In genomic region chr2:76266622-76267021, GRCm38 (mm10) we compare ENCODE assay signal across 23 mouse cellular contexts.
A peak's percentile ranks its signal among the peaks of the same experiment; 100 is the strongest.
DNase-seq lines count a peak whose midpoint lies in the region; ATAC-seq and TF ChIP-seq lines count a peak whose summit lies in the region.
"Had no signal": no experiment of that assay in that cellular context is flagged by ENCODE, and none has a peak within 500 bp of the region (broad histone marks: within the 10 kb centered on the region; RNA-seq: fewer than 3 reads in every experiment).

No protein-coding gene starts in this region.

- ATAC-seq in heart, embryonic 13.5 days (ENCODE audit: extremely low read depth, insufficient number of reproducible peaks, low FRiP score, low TSS enrichment), result no peak
- ATAC-seq in lung, embryonic 14.5 days (ENCODE audit: insufficient read depth), result peak; percentile 38; the same call in 1 of the 2 replicates
- no peak for ATAC-seq in activated CD4-positive, CD25-positive, alpha-beta regulatory T cell, adult 4 months
- ATAC-seq: forebrain, embryonic 13.5 days; hindbrain, embryonic 16.5 days had no signal

- WGBS in heart, embryonic 13.5 days, result 79% methylated on average over 10 of the region's 10 CpGs
- 72% methylated on average over 10 of the region's 10 CpGs for WGBS in lung, embryonic 14.5 days

- no peak overlapping the region for H3K4me2 ChIP-seq in heart, embryonic 13.5 days
- no peak overlapping the region for H3K4me2 ChIP-seq in lung, embryonic 14.5 days
- H3K4me2 ChIP-seq: embryonic facial prominence, embryonic 15.5 days; forebrain, embryonic 13.5 days; heart, embryonic 11.5 days had no signal

- DNase-seq in heart, postnatal 25 days (ENCODE audit: low spot score), result no peak
- DNase-seq in lung, embryonic 14.5 days, result peak; percentile 54
- DNase-seq in lung, adult 18-20 months, result no peak
- DNase-seq in brain, adult 2 months (ENCODE audit: low read depth, low spot score), result peak; percentile 65
- peak; percentile 33 to 44 for DNase-seq in layer of hippocampus, postnatal 36 days
- DNase-seq in heart, adult 8-10 months (ENCODE audit: low spot score), result no peak
- DNase-seq: cerebellum, adult 11 months; cerebellum, postnatal 14 days; embryo, embryonic 11 days; gastrocnemius, postnatal 25 days; heart, postnatal 36 days; kidney, adult 11 months; liver; lung, adult 2 months; thymus, adult 18-20 months had no signal

- 0 out of 2 replicates have a peak overlapping the region, but pooled peaks have one; percentile 39 for H3K27ac ChIP-seq in heart, embryonic 13.5 days (replicated peaks)
- no peak overlapping the region for H3K27ac ChIP-seq in lung, embryonic 14.5 days (ENCODE audit: low read depth)
- H3K27ac ChIP-seq: embryonic facial prominence, embryonic 15.5 days; forebrain, embryonic 13.5 days; kidney, postnatal 0 days; left cerebral cortex, adult 2 months had no signal

- intact Hi-C loops in heart, postnatal 25 days (cut with DNase I), result no loop called here

- H3K4me3 ChIP-seq in heart, embryonic 13.5 days, result no peak overlapping the region
- no peak overlapping the region for H3K4me3 ChIP-seq in lung, embryonic 14.5 days (ENCODE audit: low read depth, low read length)
- H3K4me3 ChIP-seq: embryonic facial prominence, embryonic 15.5 days; forebrain, embryonic 13.5 days; left cerebral cortex, adult 2 months had no signal

- TF ChIP-seq CTCF in lung, embryonic 14.5 days (IDR thresholded peaks at IDR 0.05; ENCODE audit: low read depth), result no peak

- no peaks in the 10 kb centered on the region for H3K36me3 ChIP-seq in heart, embryonic 13.5 days
- H3K36me3 ChIP-seq in lung, embryonic 14.5 days (ENCODE audit: insufficient read depth), result no peaks in the 10 kb centered on the region
- H3K36me3 ChIP-seq: embryonic facial prominence, embryonic 15.5 days had no signal

- H3K9ac ChIP-seq in heart, embryonic 13.5 days, result no peak overlapping the region
- no peak overlapping the region for H3K9ac ChIP-seq in lung, embryonic 14.5 days
- H3K9ac ChIP-seq: embryonic facial prominence, embryonic 15.5 days; forebrain, embryonic 13.5 days had no signal

- H3K4me1 ChIP-seq in heart, embryonic 13.5 days, result no peaks in the 10 kb centered on the region
- H3K4me1 ChIP-seq in lung, embryonic 14.5 days (ENCODE audit: insufficient read depth), result no peaks in the 10 kb centered on the region
- H3K4me1 ChIP-seq: forebrain, embryonic 13.5 days had no signal

- no peaks in the 10 kb centered on the region for H3K27me3 ChIP-seq in heart, embryonic 13.5 days (replicated peaks)
- H3K27me3 ChIP-seq in lung, embryonic 14.5 days (ENCODE audit: insufficient read depth, low read length), result no peaks in the 10 kb centered on the region
- H3K27me3 ChIP-seq: embryonic facial prominence, embryonic 15.5 days; forebrain, embryonic 13.5 days had no signal

- no peaks in the 10 kb centered on the region for H3K9me3 ChIP-seq in heart, embryonic 13.5 days
- H3K9me3 ChIP-seq in lung, embryonic 14.5 days (ENCODE audit: low read depth, low read length), result no peaks in the 10 kb centered on the region
- H3K9me3 ChIP-seq: embryonic facial prominence, embryonic 15.5 days; forebrain, embryonic 13.5 days had no signal

Comparison
In these comparisons a context has a peak if more than half of its experiments do, and no peak if none do; other contexts are left out.
1. DNase-seq: peak in lung, embryonic 14.5 days (single experiment), brain, adult 2 months (single experiment) and layer of hippocampus, postnatal 36 days (2 of 2); none in heart, postnatal 25 days (single experiment), lung, adult 18-20 months (0 of 2) and heart, adult 8-10 months (single experiment).